Mouse (Mus musculus): Measurements from ENCODE around the gene Mast2.

DNA sequence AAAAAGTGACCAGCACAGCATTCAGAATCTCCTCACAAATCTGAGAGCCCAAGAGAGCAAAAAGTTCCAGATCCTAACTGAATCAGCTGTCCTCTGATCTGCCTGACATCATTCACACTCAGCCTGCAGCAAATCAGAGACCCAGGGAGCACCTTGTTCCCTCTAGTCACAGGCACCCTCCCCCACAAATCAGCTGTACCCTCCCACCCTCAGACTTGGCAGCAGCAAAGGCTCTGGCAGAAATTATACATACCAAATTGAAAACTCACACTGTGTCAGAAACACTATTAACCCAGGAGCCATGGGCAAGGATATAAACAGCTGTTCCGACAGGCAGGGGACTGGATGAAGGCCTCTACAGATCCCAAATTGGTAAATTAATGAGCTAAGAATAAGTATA is 92.3 kb downstream of the Mast2 start:
- TF ChIP-seq POLR2A (IDR thresholded peaks at IDR 0.05; ENCODE audit: control insufficient read depth, low read depth, low read length), result no peak
- TF ChIP-seq CTCF (IDR thresholded peaks at IDR 0.05; ENCODE audit: control insufficient read depth, insufficient read depth, insufficient replicate concordance, low read depth, low read length), result no peak
